Mouse (Mus musculus) skeletal muscle tissue, adult 2 months (tissue): Measurements from ENCODE around the gene Csrp1.

Experiments
- DNase-seq: peaks from one replicate; pipeline ENCODE4 v3.0.0-alpha.2; 2012; ENCODE audit warnings: low read depth, low spot score

Csrp1 gene

GRCm38 (mm10) chr1:135698046-135698445 is 21.8 kb upstream of the Csrp1 start:
- no peak for DNase-seq

DNA sequence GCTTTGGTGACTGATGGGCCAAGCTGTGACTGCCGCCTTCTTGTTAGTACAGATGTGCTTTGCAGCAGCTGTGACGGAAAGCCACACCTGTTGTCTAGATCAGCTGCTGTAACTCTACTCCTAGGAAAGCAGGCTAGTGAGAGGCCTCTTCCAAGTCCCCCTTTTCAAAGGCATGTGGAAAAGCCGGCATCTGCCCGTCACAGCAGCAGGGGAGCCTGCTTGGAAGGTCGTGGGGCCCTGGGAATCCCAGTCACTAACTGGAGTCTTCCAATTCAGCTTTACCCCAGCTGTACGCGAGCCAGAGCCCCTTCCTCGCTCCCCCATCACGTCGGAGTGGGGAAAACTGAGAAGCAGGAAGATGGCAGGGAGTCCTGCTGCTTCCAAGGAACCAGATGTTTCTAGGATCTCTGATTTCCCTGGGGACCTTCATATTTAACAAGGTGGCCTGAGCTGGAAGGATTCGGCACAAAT is 21.4 kb upstream of the Csrp1 start:
- DNase-seq, result no peak

GRCm38 (mm10) chr1:135698996-135699705 is 20.7 kb upstream of the Csrp1 start:
- DNase-seq, result peak; percentile 61

DNA sequence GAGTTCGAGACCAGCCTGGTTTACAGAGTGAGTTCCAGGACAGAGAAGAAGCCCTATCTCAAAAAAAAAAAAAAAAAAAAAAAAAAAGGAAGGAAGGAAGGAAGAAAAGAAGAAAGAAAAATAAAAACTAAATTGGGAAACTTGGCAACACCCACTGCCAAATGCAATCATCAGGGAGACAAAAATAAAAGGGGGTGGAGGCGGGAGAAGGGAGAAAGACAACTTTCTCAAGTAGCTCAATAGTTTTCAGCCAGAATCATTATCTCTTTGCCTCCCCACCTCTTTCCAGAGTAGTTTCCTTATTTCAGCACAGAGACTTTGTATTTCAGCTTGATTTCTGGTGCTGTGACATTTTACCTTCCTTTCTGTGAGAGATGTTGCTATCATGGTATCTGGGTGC is 20.0 kb upstream of the Csrp1 start:
- no peak for DNase-seq

DNA sequence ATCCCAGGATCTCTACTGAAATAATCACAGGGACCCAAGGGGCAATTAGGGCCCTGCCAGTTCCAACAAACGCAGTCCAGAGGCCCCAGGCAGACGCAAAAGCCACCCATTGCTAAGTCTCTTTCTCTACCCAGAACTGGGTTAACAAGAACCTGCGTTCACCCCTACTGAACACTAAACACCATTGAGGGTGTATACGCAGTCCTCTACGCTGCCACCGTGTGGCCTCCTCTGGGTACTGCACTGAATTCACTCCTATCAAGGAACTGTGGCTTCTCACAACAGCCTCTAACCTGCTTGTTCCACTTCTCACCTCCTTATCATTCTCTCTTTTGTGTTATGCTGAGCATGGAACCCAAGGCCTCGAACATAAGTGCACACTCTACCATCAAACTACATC is 19.3 kb upstream of the Csrp1 start:
- DNase-seq, result peak; percentile 59

DNA sequence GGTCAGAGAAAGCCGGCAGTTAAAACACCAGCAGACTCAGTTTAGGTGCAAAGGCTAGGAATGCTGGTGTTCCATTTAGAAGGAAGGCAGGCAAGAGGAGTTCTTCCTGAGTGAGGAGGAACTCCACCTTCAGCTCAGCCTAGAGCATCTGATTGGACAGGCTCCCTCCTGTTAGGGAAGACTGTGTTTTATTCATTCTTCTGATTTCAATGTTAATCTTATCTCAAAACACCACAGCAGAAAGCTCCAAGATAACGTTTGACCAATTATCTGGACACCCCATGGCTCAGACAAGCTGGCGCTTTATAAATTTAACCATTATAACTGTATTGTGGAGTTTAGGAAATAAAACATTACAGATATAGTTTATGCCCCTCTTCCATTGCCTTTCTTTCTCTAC is 18.5 kb upstream of the Csrp1 start:
- no peak for DNase-seq

DNA sequence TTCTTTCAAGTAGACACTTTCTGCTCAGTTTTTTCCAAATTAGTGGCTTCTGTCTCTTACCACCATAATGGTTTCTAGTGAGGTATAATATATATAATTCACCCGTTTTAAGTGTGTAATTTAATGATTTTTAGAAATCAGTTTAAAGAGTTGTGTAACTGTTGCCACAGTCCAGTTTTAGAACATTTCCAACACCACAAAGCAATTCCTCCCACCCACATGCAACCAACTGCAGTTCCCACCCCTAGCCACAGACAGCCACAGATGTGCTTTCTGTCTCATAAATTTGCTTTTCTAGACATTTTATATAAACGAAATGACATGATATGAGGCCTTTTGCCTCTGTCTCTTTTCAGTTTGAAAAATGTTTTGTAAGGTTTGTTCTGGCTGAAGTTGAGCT is 17.1 kb upstream of the Csrp1 start:
- no peak for DNase-seq

DNA sequence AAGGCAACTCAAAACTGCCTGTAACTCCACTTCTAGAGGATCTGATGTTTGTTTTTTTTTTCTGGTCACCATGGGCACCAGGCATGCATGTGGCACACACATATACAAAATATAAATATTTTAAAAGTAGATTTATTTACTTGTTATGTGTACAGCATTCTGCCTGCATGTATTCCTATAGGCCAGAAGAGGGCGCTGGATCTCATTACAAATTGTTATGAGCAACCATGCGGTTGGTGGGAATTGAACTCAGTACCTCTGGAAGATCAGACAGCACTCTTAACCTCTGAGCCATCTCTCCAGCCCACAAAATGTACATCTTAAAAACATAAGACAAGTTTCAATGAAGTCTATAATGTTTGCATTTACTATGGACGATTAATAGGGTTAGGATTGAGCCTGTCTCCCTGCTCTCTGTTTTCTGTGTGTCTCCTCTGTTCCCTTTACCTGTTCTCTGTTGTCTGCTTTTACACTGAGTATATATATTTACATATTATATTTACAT is 15.5 kb upstream of the Csrp1 start:
- no peak for DNase-seq

GRCm38 (mm10) chr1:135708369-135708768 is 11.5 kb upstream of the Csrp1 start:
- DNase-seq, result no peak

DNA sequence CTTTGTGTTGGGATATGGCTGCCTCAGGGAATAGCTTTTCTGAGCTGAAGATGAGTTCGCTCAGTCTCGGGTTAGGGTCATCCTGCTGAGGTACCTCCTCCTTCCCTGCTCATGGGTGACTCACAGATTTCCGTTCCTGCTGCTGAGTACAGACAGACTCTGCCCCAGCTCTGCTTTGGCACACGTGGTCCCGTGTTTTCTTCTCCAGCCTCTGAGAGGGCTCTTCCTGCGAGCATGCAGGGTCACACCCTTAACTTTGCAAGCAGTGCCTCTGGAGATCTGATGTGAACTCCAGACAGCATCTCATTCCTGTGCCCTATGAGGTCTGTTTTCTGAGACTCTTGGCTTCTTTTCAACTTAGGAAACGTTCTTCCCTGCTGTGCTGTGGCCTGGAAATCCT is 8.7 kb upstream of the Csrp1 start:
- DNase-seq, result no peak

- DNase-seq, result no peak
These were observed 5.6 kb upstream of the Csrp1 start for GRCm38 (mm10) chr1:135714028-135714815.

DNA sequence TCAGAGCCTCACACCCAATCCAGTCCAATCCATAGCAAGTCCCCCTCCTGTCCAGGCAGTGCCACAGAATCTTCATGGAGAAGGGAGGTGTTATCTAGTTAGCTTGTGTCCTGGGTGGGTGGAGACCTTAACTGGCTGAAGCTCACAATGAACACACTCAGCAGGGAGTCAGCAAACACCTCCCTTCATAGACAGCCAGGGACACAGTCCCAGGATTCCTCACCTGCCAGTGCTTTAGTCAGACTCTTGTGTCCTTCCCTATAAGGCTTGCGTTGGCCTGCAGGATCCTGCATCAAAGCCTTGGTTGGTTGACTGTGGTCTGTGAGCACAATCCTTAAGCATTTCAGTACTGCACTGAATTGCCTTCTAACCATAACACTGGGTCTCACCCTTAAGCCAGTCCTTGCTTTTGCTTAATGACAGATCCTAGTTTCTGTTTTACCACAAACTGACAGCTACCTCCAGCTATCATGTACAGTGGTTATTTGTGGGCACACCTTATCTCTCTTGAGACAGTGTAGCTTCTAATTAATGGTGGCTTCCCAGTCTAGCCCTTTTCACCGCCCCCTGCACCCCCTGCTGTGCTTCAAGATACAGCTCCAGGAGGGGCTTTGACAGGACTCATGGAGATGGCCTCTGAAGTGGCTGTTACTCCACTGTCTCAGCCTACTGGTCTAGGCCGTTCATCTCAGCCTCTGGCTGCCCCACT is 4.8 kb upstream of the Csrp1 start:
- no peak for DNase-seq

GRCm38 (mm10) chr1:135719486-135719885 is 375 bp upstream of the Csrp1 start:
- DNase-seq, result peak; percentile 64

DNA sequence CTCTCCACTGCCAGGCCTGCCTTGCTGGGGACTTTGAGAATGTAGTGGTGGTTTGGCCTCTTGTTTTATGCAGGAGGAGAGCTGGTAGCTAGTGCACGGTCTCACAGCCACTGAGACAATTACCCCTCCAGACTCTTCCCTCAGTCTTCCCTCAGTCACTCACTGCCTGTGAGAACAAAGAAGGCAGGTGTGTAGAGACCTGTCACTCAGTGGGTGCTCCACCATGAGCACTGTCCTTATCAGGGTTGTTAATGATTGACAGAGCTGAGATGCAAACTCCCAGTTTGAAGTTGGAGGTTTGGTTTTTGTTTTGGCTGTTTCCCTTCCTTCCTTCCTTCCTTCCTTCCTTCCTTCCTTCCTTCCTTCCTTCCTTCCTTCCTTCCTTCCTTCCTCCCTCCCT is 3.2 kb downstream of the Csrp1 start:
- DNase-seq, result no peak

GRCm38 (mm10) chr1:135724134-135724533 is 4.3 kb downstream of the Csrp1 start:
- no peak for DNase-seq

GRCm38 (mm10) chr1:135725324-135725723 is 5.5 kb downstream of the Csrp1 start:
- DNase-seq, result no peak

DNA sequence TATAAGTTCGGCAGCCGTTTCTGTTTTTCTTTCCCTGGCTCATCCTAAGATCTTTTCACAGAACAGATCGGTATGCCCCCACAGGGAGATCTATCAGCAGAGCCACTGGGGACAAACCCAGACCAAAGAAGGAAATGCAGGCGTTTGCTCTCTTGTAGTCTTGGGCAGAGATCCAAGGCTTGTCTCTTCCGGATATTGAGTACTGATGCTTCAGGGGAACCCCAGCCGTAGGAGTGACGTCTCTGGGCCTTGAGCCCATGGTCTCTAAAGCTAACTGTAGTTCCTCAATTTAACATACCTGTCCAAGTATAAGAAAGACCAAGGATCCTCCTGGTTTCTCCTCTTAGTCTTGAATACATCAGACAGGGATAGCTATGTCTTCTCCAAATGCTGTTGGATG is 6.1 kb downstream of the Csrp1 start:
- DNase-seq, result peak; percentile 60

GRCm38 (mm10) chr1:135728631-135729366 is 8.9 kb downstream of the Csrp1 start:
- DNase-seq, result peak; percentile 79

DNA sequence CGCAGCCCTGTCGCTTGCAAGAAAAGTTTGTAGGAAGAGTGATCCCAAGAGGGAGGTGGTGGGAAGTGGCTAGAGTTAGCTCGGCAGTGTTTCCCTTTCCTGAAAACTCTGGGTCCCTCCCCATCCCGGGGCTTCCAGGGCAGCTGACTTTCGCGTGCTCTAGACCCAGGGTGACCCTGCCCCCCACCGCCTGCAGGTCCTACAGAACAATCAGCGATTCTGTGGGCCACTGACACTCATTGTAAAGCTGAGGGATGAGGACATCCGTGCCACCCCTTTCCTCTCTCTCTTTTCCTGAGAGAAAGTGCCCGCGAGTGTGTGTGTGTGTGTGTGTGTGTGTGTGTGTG is 9.5 kb downstream of the Csrp1 start:
- DNase-seq, result no peak

GRCm38 (mm10) chr1:135729821-135730220 is 10.0 kb downstream of the Csrp1 start:
- peak; percentile 50 for DNase-seq

- no peak for DNase-seq
These were observed 10.4 kb downstream of the Csrp1 start for GRCm38 (mm10) chr1:135730296-135730695.

DNA sequence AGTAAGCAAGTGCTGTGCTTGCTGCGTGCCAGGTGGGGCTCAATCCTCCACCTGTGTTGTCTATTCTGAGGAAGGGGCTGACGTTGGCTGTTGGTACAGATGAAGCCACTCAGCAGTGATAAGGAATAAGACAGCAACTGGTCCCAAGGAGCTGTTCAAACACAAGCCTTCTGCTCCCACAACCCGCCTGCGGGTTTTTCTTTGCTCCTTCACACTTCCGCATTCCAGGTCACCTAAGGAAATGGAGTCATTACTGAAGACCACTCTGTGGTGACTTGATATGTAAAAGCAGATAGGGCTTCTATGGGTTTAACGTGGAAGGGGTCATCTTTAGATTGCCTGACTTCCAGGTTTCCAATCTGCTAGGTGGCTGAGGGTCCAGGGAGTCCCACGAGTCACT is 11.5 kb downstream of the Csrp1 start:
- no peak for DNase-seq
